Mouse (Mus musculus) ES-CJ7 (cell line): ENCODE data around the gene Trim33.

ENCODE experiments used
- DNase-seq: peaks from one replicate; pipeline ENCODE4 v3.0.0; 2011; ENCODE audit warnings: low read depth, low spot score

The Trim33 gene

DNA sequence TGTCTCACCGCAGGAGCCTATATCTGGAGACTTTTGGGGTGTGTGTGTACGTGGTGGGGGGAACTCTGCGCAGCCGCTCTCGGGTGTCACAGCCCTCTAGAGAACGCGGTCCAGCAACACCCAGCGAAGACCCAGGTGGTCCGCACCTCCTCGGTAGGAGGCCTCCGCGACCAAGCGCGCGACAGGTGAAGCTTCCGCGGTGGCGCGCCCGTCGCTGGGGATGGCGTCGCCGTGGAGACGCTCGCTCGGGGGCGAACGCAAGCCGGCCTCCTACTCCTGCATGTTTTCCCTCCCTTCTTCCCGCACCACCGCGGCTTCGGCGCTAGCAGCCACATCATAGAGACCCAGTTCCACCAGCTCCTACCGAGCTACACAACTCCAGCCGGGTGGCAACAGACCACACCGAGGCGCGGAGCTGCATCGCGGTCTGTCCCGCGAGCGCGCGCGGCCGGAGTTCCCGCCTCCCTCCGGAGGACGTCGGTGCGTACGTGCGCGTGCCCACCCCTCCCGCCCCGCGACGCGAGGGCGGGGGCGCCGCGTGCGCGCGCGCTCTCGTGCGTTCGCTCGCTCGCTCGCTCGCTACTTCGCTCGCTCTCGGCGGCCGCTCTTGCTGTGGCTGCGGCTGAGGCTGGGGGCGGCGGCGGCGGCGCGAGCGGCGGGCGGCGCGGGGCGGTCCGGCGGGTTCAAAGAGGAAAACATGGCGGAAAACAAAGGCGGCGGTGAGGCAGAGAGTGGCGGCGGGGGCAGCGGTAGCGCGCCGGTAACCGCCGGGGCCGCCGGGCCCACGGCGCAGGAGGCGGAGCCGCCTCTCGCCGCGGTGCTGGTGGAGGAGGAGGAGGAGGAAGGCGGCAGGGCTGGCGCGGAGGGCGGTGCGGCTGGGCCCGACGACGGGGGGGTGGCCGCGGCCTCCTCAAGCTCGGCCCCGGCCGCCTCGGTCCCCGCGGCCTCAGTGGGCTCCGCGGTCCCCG, at the start of gene Trim33:
Trim33 (plus strand) TSS at position 112 of the 968 bp plus-strand sequence.
- peak; percentile 91 for DNase-seq

DNA sequence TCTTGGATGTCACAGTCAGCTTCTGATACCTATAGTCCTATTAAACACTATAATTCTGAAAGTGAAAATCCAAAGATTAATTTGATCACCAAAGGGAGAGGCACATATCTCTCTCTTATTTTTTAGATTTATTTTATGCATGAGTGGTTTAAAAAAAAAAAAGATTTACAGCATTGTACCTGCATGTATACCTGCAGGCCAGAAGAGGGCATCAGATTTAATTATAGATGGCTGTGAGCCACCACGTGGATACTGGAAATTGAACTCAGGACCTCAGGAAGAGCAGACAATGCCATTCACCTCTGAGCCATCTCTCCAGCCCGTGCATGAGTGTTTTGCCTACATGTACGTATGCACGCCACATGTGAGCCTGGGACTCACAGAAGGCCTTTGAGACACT, 46.7 kb upstream of the Trim33 start:
- DNase-seq, result no peak

DNA sequence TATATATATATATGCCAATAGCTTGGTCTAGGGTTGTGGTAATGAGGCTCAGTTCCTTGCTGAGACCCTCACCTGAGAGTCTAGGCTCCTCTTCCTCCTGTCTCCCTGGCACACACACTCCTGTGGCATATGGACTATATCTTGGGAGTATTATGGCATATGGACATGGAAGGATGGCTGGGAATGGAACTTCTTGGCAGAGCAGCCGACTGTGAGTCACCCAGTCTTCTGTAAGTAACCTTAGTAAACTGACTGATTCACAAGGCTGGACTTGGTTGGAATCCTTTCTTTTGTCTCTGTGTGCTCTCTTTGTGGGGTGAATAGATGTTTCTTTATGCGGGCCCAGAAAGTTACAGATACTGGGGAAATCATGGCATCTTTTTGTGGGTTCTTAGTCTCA, 37.6 kb upstream of the Trim33 start:
- no peak for DNase-seq

DNA sequence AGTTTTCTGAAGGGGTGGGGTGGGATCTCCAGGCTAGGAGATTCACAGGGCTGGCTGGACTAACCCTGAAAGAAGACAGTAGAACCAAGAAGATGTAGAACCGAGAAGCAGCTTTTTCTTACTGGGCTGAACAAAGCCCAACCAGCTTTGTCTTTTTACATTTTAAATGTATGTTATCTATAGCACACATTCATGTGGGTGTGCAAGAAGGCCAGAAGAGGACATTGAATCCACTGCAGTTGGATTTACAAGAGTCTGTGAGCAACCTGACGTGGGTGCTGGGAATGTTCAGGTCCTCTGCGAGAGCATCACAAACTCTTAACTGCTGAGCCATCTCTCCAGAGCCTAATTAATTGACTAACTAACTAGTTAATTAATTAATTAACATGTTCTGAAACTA, 36.9 kb upstream of the Trim33 start:
- DNase-seq, result no peak

DNA sequence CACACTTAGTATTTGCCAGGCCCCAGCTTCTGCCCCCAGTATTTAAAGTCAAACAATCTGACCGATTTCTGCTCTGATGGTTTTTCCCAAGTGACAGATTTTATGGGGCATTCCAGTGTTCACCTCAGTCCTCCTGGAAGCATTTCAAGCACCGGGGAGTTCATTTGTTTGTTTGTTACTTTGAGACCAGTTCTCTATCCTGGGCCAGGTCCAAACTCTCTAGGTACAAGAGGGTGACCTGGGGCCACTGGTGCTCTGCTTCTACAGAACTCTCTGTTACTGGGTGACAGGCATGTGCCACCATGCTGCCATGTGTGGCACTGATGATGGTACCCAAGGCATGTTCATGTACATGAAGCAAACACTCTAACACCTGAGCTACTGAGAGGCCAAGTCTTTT, 35.6 kb upstream of the Trim33 start:
- DNase-seq, result no peak

DNA sequence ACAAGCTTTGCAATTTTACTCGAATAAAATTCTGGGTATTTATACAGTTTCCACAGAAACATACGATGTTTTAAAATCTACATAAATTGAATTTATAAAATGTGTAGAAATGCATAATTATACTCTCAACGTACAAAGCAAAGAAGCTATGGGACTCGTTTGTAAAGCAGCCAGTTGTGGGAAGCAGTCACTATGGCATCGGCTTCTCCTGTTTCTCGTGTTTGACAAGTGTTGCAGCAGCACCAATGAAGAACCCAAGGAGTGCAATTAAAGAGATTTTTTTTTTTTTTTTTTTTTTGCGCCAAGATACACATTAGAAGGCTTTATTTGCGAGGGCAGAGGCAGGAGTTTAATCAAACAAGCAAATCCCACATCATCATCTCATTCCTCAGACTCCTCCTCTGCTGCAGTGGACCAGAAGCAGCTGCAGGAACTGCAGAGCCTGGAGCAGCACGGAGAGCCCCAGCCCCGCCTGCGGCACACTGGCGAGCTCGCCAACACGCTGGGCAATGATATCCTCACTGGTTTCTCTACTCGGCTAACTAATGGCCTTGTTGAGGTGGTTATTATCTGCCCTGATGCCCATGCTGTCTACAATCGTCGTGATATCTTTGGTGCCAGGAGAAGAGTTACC, 32.3 kb upstream of the Trim33 start:
- DNase-seq, result no peak

DNA sequence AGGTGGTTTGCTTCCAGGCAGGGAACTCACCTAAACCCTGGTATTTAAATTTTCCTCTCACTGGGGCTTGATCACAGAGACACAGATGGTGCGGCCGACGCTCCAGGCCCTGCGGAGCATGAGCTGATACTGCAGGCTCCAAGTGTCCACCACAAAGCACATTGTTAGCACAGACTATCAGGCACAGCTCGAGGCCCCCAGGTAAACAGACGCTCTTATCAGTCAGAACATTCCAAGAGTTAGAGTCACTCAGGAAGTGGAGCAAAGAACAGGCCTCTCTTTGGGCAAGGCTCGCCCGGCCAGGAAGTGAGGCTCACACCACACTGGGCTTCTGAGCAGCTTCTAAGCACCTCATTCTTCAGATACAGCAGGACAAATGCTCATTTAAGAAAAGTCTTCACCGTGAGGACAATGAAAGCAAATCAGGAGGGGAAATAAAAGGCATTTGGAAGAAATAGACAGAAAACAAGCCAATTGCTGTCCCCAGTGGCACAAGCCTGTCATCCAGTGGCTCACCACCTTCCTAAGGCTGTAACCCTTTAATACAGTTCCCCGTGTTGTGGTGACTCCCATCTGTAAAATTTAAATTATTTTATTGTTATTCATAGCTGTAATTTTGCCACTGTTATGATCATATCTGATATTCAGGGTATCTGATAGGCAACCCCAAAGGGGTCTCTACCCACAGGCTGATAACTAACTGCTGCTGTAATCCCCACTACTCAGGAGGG, 22.8 kb upstream of the Trim33 start:
- DNase-seq, result no peak

DNA sequence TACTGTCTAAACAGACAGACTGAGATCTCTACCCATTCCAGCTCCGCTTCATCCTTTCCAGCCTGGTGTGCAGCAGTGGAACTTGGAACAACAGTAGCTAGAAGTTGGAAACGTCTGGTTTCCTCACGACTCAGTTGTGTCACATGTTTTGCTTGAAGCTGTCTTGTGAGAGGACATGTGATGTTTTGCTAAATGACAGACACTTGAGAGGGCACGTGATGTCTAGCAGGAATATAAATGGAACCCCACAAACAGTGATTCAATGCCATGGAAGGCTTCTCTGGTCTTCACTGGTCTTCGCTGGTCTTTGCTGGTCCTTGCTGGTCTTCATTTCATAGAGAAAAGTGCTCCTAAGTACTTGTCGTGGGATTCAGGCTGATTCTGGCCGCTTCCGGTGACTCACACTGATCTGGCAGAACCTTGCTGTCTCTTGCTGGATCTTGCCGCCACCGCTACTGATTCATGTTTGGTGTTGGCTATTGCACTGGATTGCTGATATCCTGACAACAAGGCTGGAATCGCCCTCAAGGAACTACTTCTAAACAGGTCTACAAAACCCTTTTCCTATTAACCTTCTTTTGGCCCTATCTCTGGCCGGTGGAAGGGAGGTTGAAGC, 16.2 kb upstream of the Trim33 start:
- no peak for DNase-seq

DNA sequence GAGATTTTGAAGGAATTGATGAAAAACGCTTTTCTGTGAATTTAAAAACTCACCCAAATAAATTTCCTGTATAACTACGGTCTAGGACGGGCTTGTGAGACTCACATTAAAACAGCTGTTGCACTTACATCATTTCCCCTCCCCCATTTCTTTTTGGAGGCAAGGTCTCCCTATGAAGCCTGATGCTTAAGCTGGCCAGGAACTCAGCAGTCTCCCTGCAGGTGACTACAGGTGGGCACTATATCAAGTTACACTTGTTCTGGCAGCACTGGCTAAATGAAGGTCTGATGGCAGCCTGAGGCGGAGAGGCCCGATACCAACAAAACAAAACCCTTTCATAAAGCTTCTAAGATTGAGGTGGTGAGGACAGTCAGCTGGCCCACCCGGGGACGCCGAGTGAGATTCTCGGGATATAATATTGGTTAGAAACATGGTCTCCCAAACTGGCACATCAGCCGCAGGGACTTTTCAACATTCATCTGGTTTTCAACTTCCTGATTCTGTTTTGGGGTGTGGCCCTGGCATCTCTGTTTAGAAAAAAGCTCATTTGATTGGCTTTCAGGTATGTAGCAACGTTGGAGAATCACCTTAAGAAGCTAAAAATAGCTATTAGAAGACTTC, 422 bp upstream of the Trim33 start:
- DNase-seq, result peak; percentile 59

DNA sequence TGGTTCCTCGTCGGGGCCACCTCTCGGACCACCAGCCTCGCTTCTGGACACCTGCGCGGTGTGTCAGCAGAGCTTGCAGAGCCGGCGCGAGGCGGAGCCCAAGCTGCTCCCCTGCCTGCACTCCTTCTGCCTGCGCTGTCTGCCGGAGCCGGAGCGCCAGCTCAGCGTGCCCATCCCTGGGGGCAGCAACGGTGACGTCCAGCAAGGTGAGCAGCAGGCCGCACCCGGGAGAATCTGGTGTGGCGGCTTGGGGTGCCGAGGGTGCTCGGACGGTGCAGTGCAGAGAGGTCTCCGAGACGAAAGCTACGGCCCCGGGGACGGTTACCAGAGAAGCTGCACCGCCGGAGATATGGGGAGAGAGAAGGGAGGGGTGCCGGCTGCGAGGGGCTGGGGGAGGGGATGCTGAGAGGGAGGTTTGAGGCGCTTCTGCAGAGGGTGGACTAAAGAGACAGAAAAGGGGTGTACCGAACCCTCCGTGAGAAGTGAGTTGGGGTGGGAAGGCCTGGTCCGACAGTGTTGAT, 1.2 kb downstream of the Trim33 start:
- peak; percentile 27 for DNase-seq

DNA sequence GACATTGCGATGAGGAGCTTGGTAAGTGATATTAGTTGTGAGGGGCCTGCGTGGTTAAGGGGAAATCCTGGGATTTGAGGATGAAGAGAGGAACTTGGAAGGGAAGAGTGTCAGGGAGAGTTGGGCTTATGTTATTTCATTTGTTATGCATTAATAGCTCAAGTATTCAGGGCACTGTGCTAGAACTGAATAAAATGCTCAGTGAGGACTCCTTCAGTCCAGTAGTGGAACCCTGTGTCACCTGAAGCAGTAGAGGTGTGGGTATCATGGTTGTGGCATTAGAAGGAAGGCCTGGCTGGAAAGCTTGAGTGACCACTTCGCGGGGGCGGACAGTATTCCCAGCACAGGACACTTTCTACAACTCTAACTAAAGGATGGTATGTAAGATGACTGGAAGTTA, 1.8 kb downstream of the Trim33 start:
- no peak for DNase-seq

DNA sequence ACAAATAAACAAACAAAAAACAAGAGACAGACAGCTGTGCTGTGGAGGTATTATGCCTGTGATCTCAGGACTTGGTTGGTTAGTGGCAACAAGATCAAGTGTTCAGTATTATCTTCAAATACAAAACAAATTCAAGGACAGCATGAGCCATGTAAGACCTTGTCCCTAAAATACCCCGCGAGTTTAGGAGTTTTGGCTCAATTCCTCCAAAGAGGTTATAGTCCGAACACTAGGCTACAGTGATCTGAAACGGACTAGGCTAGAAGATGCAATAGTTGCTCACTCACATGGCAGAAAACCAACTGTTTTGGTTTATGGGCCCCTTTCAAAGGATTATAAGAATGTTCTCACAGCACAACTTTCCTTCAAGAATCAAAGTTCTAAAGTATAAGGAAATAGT, 9.7 kb downstream of the Trim33 start:
- no peak for DNase-seq

DNA sequence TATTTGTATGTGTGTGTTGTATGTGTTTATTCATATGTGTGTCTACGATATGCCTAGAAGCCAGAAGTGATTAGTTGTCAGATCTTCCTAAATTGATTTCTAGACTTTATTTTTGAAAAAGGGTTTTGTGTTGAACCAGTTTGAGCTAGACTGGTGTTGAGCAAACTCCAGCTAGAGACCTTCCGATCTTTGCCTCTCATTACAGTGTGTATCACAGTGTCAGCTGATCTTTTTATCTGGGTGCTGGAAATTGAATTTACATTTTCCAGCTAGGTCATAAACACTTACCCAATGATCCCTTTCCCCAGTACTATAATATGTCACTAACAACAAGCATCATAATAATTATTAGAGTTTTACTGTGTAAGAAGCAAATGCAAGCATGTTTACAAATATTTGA, 12.0 kb downstream of the Trim33 start:
- DNase-seq, result no peak

DNA sequence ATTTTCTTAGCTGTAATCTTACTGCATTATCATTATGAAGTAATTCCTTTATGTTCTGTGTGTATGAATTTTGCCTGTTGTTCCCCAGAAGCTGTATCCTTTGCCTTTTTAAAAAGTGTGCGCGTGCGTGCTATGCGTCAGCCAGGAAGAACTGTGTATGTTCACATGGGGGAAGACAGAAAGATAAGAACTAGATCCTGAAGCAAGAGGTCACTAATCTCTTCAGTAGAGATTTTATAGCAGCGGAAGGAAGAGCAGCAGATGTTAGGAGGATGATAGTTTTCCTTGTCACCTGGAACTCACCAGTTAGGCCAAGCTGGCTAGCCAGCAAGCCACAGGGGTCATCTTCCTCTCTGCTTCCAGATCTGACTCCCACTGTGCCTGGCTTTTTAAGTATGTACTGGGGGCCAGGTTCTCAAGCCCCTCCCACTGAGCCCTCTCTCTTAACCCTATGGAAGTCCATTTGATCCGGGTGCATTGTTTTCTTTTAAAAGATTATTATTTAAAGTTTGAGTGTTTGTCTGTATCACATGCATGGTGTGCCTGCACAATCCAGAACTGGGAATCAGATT, 26.4 kb downstream of the Trim33 start:
- no peak for DNase-seq

DNA sequence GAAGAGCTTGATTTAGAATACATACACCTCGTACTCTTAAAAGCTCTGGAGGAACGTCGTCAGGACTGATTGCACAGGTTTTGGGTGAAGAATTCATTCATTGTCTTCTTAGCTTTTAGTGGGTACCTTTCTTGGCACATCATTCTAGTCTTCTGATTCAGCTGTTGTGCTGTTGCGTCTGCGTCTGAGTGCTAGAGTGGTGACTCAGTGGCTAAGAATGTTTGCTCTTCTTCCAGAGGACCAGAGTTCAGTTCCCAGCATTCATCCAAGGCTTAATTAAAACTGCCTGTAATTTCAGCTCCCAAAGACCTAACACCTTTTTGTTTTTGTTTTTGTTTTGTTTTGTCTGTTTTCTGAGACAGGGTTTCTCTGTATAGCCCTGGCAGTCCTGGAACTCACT, 30.2 kb downstream of the Trim33 start:
- peak; percentile 22 for DNase-seq

DNA sequence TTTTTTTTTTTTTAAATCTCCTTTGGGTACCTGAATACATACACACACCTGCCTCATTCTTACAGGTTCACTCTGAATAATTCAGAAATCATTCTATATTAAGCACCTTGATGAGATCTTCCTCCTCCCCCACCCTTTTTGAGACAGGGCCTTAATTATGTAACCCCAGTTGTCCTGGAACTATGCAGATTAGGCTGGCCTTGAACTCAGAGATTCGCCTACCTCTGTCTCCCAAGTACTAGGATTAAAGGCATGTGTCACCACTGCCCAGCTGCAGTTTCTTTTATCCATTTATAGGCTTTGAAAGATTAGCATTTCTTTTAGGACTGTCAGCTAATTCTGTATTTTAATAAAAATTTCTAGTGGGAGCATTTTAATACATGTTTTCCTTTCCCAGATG, 30.7 kb downstream of the Trim33 start:
- DNase-seq, result peak; percentile 43

DNA sequence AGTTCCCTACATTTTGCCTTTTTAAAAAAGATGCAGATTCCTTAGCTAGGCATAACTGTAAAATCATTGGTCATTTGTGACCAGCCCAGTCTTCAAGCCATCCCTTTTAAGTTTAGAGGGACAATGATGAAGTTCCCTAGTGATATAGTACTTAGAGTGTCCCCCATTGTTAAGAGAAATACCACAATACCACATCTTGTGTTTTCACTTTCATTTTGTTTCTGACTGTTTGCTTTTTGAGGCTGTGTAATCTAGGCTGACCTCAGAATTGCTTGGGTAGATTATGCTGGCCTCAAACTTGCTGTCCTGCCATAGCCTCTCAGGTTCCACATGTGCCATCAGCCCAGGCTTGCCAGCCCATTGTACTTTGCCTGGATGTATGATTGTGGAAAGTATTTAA, 35.2 kb downstream of the Trim33 start:
- DNase-seq, result no peak

DNA sequence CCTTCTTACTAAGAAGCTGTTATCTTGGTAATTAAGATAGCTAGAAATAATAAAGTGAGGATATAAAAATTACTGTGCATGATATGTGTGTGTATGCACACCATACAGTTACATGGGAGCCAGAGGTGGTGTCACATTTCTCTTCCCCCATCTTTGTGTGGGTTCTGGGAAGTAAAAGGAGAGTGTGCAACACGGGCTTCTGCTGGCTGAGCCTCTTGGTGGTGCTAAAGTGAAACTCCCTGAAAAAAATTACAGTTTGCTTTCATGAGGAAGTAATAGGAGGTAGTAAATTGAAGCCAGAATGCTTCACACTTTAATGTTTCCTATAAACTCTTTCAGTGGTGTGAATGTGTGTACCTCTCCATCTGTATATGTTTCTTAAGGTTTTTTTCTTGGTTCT, 56.3 kb downstream of the Trim33 start:
- no peak for DNase-seq

DNA sequence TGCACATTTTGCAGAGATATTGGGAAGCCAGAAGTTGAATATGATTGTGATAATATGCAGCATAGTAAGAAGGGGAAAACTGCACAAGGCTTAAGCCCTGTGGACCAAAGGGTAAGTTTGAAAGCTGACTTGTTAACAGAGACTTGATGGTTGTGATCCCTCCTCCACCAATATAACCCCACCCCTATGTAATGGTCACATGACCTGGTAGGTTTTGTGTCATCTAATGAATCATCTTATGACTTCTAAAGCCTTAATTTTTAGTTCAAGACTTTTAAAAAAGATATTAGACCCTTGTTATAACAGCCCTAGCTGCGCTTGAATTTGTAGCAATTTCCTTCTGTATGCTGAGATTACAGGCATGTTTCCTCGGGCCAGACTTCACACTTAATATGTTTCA, 67.6 kb downstream of the Trim33 start:
- DNase-seq, result no peak

DNA sequence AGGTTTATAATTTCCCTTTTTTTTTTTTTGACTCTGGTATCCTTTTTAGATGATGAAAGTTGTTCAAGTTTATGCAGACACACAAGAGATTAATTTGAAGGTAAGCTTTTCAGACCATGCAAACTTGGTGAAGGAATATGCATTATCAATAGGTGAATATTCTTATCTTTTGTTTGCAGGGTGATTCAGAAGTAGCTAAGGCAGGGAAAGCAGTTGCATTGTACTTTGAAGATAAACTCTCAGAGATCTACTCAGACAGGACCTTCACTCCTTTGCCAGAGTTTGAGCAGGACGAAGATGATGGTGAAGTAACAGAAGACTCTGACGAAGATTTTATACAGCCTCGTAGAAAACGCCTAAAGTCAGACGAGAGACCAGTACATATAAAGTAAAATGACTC, 74.4 kb downstream of the Trim33 start:
- DNase-seq, result no peak

DNA sequence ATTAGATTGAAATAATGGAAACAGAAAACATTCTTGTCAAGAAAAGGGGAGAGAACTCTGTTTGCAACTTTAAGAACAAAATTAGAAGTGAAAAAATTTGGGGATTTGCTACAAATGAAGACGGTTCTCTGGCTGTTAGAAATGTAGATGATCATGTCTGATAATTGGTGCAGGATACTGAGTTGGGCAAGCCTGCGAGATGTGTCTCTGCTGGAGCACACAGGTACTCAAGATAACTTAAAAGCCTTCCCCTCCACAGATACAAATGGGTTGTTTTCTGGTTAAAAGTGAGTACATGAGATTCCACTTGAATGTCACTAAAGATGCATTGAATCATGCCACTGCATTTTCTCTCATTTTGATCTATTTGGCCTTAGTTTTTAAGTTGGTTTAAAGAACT, 74.9 kb downstream of the Trim33 start:
- DNase-seq, result no peak
